Mouse (Mus musculus) neural tube, embryonic 15.5 days (tissue): ENCODE data around the gene Madcam1. TPM values are rescaled to one million over a fixed set of nuclear protein-coding genes. Genes with fewer than 3 reads are reported as not detected.
A peak's percentile ranks its signal among the peaks of the same experiment; 100 is the strongest.

Source experiments
- ATAC-seq: fragments of 200-750 bp; cut with Nextera tagmentation; 2 replicates; pipeline ENCODE4 v1.8.0; 2017; ENCODE audit warnings: mild to moderate bottlenecking, moderate TSS enrichment, moderate library complexity; ENCODE audit not compliant: low FRiP score
- H3K27ac ChIP-seq: fragments of 300-500 bp; sonication (generic); replicated peaks from 2 replicates; pipeline ENCODE4 v1.5.1; 2015; ENCODE audit warnings: mild to moderate bottlenecking, inconsistent platforms
- H3K27me3 ChIP-seq: fragments of 300-500 bp; sonication (generic); replicated peaks from 2 replicates; pipeline ENCODE4 v1.6.1; 2015; ENCODE audit warnings: inconsistent platforms
- H3K36me3 ChIP-seq: fragments of 300-500 bp; sonication (generic); 2 replicates; pipeline ENCODE4 v1.6.1; 2015; ENCODE audit warnings: inconsistent platforms
- H3K4me1 ChIP-seq: fragments of 300-500 bp; sonication (generic); 2 replicates; pipeline ENCODE4 v1.6.1; 2015; ENCODE audit warnings: inconsistent platforms
- H3K4me2 ChIP-seq: fragments of 300-500 bp; sonication (generic); 2 replicates; pipeline ENCODE4 v1.6.1; 2015; ENCODE audit warnings: inconsistent platforms, mild to moderate bottlenecking, moderate library complexity
- H3K4me3 ChIP-seq: fragments of 300-500 bp; sonication (generic); replicated peaks from 2 replicates; pipeline ENCODE4 v1.5.1; 2015; ENCODE audit warnings: mild to moderate bottlenecking, inconsistent platforms
- H3K9ac ChIP-seq: fragments of 300-500 bp; sonication (generic); replicated peaks from 2 replicates; pipeline ENCODE4 v1.6.1; 2015; ENCODE audit warnings: mild to moderate bottlenecking, inconsistent platforms
- H3K9me3 ChIP-seq: fragments of 300-500 bp; sonication (generic); replicated peaks from 2 replicates; pipeline ENCODE4 v1.6.1; 2016; ENCODE audit warnings: inconsistent platforms
- WGBS: fragments of 180-500 bp; shearing (Covaris S2); methylation state at CpG from one replicate; pipeline ENCODE4 v1.1.7; 2015; ENCODE audit warnings: mixed read lengths; 5-methylcytosine and 5-hydroxymethylcytosine counted together
- polyA plus RNA-seq: library from polyadenylated mRNA; unstranded; fragments of >200 nt; fragmentation: Nextera tagmentation; extraction: Ambion mirVana; gene quantifications from 2 replicates; pipeline ENCODE4 v1.2.1, GENCODE M21; 2015

The Madcam1 gene
- polyA plus RNA-seq = 1.0 and 4.1 TPM in 2 replicates

GRCm38 (mm10) chr10:79664131-79664665 is at the start of gene Madcam1:
Gene Madcam1 (plus strand): TSS chr10:79664559.
- H3K9ac ChIP-seq = no peak within 1 kb of the TSS
- no peaks in the 10 kb centered on the region for H3K9me3 ChIP-seq
- H3K4me3 ChIP-seq = no peak within 1 kb of the TSS
- 13% methylated on average over 13 of the region's 13 CpGs for WGBS
- ATAC-seq = peak; percentile 8; the same call in 1 of the 2 replicates
- H3K27ac ChIP-seq = no peak within 1 kb of the TSS
- H3K4me2 ChIP-seq = no peak within 1 kb of the TSS
- H3K4me1 ChIP-seq = peaks cover 17% of the 10 kb centered on the region
- H3K27me3 ChIP-seq = no peaks in the 10 kb centered on the region
- H3K36me3 ChIP-seq = no peaks in the 10 kb centered on the region

- Histone ChIP-seq H3K4me2 (no peak overlapping the region), H3K9me3 (no peaks in the 10 kb centered on the region), H3K4me3 (no peak overlapping the region), H3K27me3 (peaks cover 19% of the 10 kb centered on the region), H3K9ac (no peak overlapping the region), H3K36me3 (peaks cover 11% of the 10 kb centered on the region; the same call in 1 of the 2 replicates), H3K4me1 (peaks cover 30% of the 10 kb centered on the region), H3K27ac (no peak overlapping the region)
- WGBS = 14% methylated on average over 8 of the region's 8 CpGs
- ATAC-seq = no peak
These were observed 48.5 kb upstream of the Madcam1 start for GRCm38 (mm10) chr10:79615860-79616259.

- peaks cover 13% of the 10 kb centered on the region; the same call in 1 of the 2 replicates for H3K36me3 ChIP-seq
- no peak for ATAC-seq
These were observed 48.0 kb upstream of the Madcam1 start for GRCm38 (mm10) chr10:79616376-79616775.

GRCm38 (mm10) chr10:79623950-79624349 is 40.4 kb upstream of the Madcam1 start:
- WGBS = 67% methylated on average over 12 of the region's 12 CpGs
- Histone ChIP-seq H3K4me3 (no peak overlapping the region), H3K4me1 (no peaks in the 10 kb centered on the region), H3K27me3 (no peaks in the 10 kb centered on the region), H3K27ac (no peak overlapping the region), H3K36me3 (peaks cover 21% of the 10 kb centered on the region; the same call in 1 of the 2 replicates), H3K9me3 (no peaks in the 10 kb centered on the region), H3K9ac (no peak overlapping the region), H3K4me2 (no peak overlapping the region)
- no peak for ATAC-seq

More at GRCm38 (mm10) chr10:79616376-79616775, 48.0 kb upstream of the Madcam1 start:
- Histone ChIP-seq H3K4me1 (peaks cover 28% of the 10 kb centered on the region), H3K27ac (no peak overlapping the region), H3K4me3 (no peak overlapping the region), H3K9ac (no peak overlapping the region), H3K9me3 (no peaks in the 10 kb centered on the region), H3K27me3 (peaks cover 19% of the 10 kb centered on the region), H3K4me2 (no peak overlapping the region)
- 89% methylated on average over 5 of the region's 5 CpGs for WGBS

GRCm38 (mm10) chr10:79625398-79625797 is 39.0 kb upstream of the Madcam1 start:
- ATAC-seq = no peak
- Histone ChIP-seq H3K9ac (no peak overlapping the region), H3K4me1 (no peaks in the 10 kb centered on the region), H3K4me2 (no peak overlapping the region), H3K9me3 (no peaks in the 10 kb centered on the region), H3K4me3 (no peak overlapping the region), H3K36me3 (0 out of 2 replicates have a peak, but pooled peaks cover 15% of the 10 kb centered on the region), H3K27ac (no peak overlapping the region), H3K27me3 (no peaks in the 10 kb centered on the region)
- WGBS = 78% methylated on average over 9 of the region's 9 CpGs

- 0 out of 2 replicates have a peak, but pooled peaks cover 10% of the 10 kb centered on the region for H3K36me3 ChIP-seq
- H3K27ac ChIP-seq = no peak overlapping the region
- H3K4me1 ChIP-seq = no peaks in the 10 kb centered on the region
- WGBS = 82% methylated on average over 10 of the region's 10 CpGs
- H3K27me3 ChIP-seq = no peaks in the 10 kb centered on the region
- no peak overlapping the region for H3K4me2 ChIP-seq
- no peak overlapping the region for H3K9ac ChIP-seq
- no peaks in the 10 kb centered on the region for H3K9me3 ChIP-seq
- no peak overlapping the region for H3K4me3 ChIP-seq
- no peak for ATAC-seq
These were observed 38.2 kb upstream of the Madcam1 start for GRCm38 (mm10) chr10:79626156-79626555.

GRCm38 (mm10) chr10:79628377-79628776 is 36.0 kb upstream of the Madcam1 start:
- H3K4me2 ChIP-seq = no peak overlapping the region
- 85% methylated on average over 5 of the region's 5 CpGs for WGBS
- H3K4me1 ChIP-seq = no peaks in the 10 kb centered on the region
- H3K27me3 ChIP-seq = no peaks in the 10 kb centered on the region
- no peak overlapping the region for H3K4me3 ChIP-seq
- no peak overlapping the region for H3K9ac ChIP-seq
- no peaks in the 10 kb centered on the region for H3K9me3 ChIP-seq
- H3K36me3 ChIP-seq = 0 out of 2 replicates have a peak, but pooled peaks cover 10% of the 10 kb centered on the region
- ATAC-seq = no peak
- no peak overlapping the region for H3K27ac ChIP-seq

- H3K4me1 ChIP-seq = peaks cover 12% of the 10 kb centered on the region
- H3K27ac ChIP-seq = no peak overlapping the region
- no peak overlapping the region for H3K4me2 ChIP-seq
- no peak overlapping the region for H3K4me3 ChIP-seq
- H3K27me3 ChIP-seq = no peaks in the 10 kb centered on the region
- WGBS = 69% methylated on average over 4 of the region's 4 CpGs
- ATAC-seq = no peak
- H3K9me3 ChIP-seq = no peaks in the 10 kb centered on the region
- no peak overlapping the region for H3K9ac ChIP-seq
- H3K36me3 ChIP-seq = 0 out of 2 replicates have a peak, but pooled peaks cover 2% of the 10 kb centered on the region
These were observed 32.9 kb upstream of the Madcam1 start for GRCm38 (mm10) chr10:79631432-79631831.

- Histone ChIP-seq H3K4me3 (no peak overlapping the region), H3K4me2 (no peak overlapping the region), H3K36me3 (no peaks in the 10 kb centered on the region), H3K27ac (no peak overlapping the region), H3K9me3 (no peaks in the 10 kb centered on the region), H3K9ac (no peak overlapping the region), H3K27me3 (no peaks in the 10 kb centered on the region), H3K4me1 (peaks cover 25% of the 10 kb centered on the region)
- no peak for ATAC-seq
- WGBS = 84% methylated on average over 17 of the region's 17 CpGs
These were observed 31.2 kb upstream of the Madcam1 start for GRCm38 (mm10) chr10:79633006-79633777.

GRCm38 (mm10) chr10:79636287-79636686 is 28.1 kb upstream of the Madcam1 start:
- Histone ChIP-seq H3K27ac (peak overlapping the region; percentile 95), H3K9me3 (no peaks in the 10 kb centered on the region), H3K4me1 (peaks cover 35% of the 10 kb centered on the region), H3K9ac (peak overlapping the region; percentile 95), H3K4me3 (peak overlapping the region; percentile 80), H3K36me3 (no peaks in the 10 kb centered on the region), H3K4me2 (peak overlapping the region; percentile 79), H3K27me3 (peaks cover 7% of the 10 kb centered on the region; the same call in 1 of the 2 replicates)
- ATAC-seq = peak; percentile 16; the same call in 1 of the 2 replicates
- WGBS = 74% methylated on average over 8 of the region's 8 CpGs

- Histone ChIP-seq H3K36me3 (no peaks in the 10 kb centered on the region), H3K9me3 (no peaks in the 10 kb centered on the region), H3K9ac (peak within 1 kb of the TSS; percentile 95), H3K4me3 (peak within 1 kb of the TSS; percentile 80), H3K4me1 (peaks cover 35% of the 10 kb centered on the region), H3K4me2 (peak within 1 kb of the TSS; percentile 79), H3K27me3 (peaks cover 7% of the 10 kb centered on the region; the same call in 1 of the 2 replicates), H3K27ac (peak within 1 kb of the TSS; percentile 95)
- under 1% methylated on average over 98 of the region's 116 CpGs for WGBS
- peak; percentile 92 for ATAC-seq
These were observed 26.9 kb upstream of the Madcam1 start, which contains the start of gene Shc2 for GRCm38 (mm10) chr10:79637128-79638110. Gene Shc2 (minus strand): TSS chr10:79637918.
